Mouse (Mus musculus) testis, adult 2 months (tissue): ENCODE measurements at regions not wholly inside any gene's neighbourhood (a gene's known extent, or its start where the extent isn't known, plus 50 kb on each side); places are given as distances from the start of the nearest gene placed in this dataset.

Experiments used
- H3K27ac ChIP-seq: fragments of 200-500 bp; 2 replicates; pipeline ENCODE4 v1.5.1; 2012; ENCODE audit warnings: low read depth, low read length; ENCODE audit not compliant: control insufficient read depth, insufficient read depth
- H3K27me3 ChIP-seq: fragments of 200-500 bp; 2 replicates; pipeline ENCODE4 v1.6.1; 2012; ENCODE audit warnings: mild to moderate bottlenecking, low read length, moderate library complexity; ENCODE audit not compliant: control insufficient read depth, insufficient read depth
- H3K36me3 ChIP-seq: fragments of 200-500 bp; 2 replicates; pipeline ENCODE4 v1.6.1; 2012; ENCODE audit warnings: mild to moderate bottlenecking, low read length; ENCODE audit not compliant: control insufficient read depth, insufficient read depth
- H3K4me1 ChIP-seq: fragments of 200-500 bp; 2 replicates; pipeline ENCODE4 v1.6.1; 2012; ENCODE audit warnings: low read length; ENCODE audit not compliant: control insufficient read depth, insufficient read depth
- H3K4me3 ChIP-seq: fragments of 200-500 bp; 2 replicates; pipeline ENCODE4 v1.5.1; 2012; ENCODE audit warnings: low read depth, mild to moderate bottlenecking, low read length, moderate library complexity, mixed read lengths; ENCODE audit not compliant: control insufficient read depth
- CTCF ChIP-seq: fragments of 200-500 bp; IDR thresholded peaks from 2 replicates; pipeline ENCODE4 v1.5.1; 2012; ENCODE audit warnings: low read depth, mild to moderate bottlenecking, inconsistent platforms, low read length, moderate library complexity; ENCODE audit not compliant: control insufficient read depth, insufficient read depth, insufficient replicate concordance
- POLR2A ChIP-seq: fragments of 200-500 bp; IDR thresholded peaks from 2 replicates; pipeline ENCODE4 v1.6.1; 2012; ENCODE audit warnings: low read depth, mild to moderate bottlenecking, inconsistent platforms, low read length, moderate library complexity; ENCODE audit not compliant: control insufficient read depth

GRCm38 (mm10) chr7:55710872-55711558 is 57.0 kb upstream of the Siglech start:
- Histone ChIP-seq H3K27ac (no peak overlapping the region), H3K4me1 (no peaks in the 10 kb centered on the region), H3K27me3 (no peaks in the 10 kb centered on the region), H3K4me3 (no peak overlapping the region), H3K36me3 (no peaks in the 10 kb centered on the region)
- TF ChIP-seq POLR2A (no peak), CTCF (peak; percentile 62; the same call in 1 of the 2 replicates)
